Mouse (Mus musculus): ENCODE results near the gene Mc3r.

DNA sequence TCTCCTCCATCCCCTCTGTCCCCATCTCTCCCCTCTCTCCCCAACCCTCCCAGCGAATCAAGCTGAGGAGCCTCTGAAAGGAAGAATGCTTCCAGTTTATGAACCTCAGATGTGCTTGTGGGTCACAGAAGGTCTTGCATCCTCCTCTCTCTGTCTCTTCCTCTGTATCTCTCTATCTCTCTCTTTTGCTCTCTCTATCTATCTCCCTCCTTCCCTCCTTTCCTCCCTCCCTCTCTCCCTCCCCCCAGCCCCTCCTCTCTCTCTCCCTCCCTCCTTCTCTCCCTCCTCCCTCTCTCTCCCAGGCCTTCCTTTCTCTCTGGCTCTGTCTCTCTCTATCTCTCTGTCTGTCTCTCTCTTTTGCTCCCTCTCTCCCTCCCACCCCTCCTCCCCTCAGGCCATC lies 50.2 kb downstream of the Mc3r start:
- TF ChIP-seq CTCF (IDR thresholded peaks at IDR 0.05; ENCODE audit: borderline replicate concordance, control insufficient read depth, extremely low read depth, insufficient read depth, low read length, poor library complexity) (no peak), POLR2A (IDR thresholded peaks at IDR 0.05; ENCODE audit: control insufficient read depth, extremely low read depth, insufficient read depth, low read length, poor library complexity) (no peak)
